Comparison of ENCODE assay signal across 8 mouse cellular contexts in the genomic region with DNA sequence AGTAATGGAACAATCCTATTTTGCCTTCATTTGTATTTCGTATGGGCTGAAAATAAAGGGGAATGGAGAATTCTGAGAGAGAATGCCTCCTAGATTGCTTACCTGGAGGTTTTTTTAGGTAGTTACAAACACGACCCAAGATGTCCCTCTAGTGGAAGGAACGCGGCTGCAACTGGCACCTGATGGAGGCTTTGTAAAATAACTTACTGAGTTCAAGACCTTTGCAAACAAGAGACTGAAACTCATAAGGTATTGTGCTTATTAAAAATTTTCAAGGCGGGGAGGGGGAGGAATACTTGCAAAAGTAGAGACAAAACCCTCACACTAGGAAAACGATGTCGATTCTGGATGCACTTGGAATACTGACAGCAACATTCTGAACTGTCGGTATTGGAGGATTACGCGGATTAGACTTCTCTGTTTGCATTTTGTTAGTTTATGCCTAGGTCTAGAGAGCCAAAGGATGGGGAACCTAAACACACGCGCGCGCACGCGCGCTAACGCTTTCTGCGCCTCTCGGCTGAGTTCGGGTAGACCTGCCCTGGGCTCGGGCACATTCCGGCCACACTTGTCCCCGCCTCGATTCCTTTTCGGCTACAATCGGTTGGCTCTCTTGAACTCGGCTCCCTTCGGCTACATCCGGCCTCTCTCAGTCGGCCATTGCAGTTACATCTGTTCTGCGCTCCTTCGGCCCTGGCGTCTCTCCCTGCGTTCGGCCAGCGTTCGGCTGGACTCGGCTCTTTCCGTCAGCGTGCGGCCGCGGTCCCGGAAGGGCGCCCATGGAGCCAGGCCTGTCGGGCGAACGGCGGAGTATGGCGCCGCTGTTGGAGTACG. TPM values are rescaled to one million over a fixed set of nuclear protein-coding genes. Genes with fewer than 3 reads are reported as not detected.
DNase-seq lines count a peak whose midpoint lies in the region; ATAC-seq lines count a peak whose summit lies in the region.

Gene Ercc4 (plus strand): TSS at position 529 of the 834 bp plus-strand sequence.

- peak; percentile 97 for ATAC-seq in megakaryocyte progenitor cell, adult 5-6 weeks (replicated peaks; ENCODE audit: poor library complexity)

- peak; percentile 98 for DNase-seq in adipocyte (ENCODE audit: low spot score)
- peak; percentile 97 for DNase-seq in embryo, embryonic 10 days (ENCODE audit: low spot score)
- DNase-seq in gastrocnemius, postnatal 10 days, result peak; percentile 98
- peak; percentile 97 for DNase-seq in induced T-regulatory cell, adult 2 months (ENCODE audit: low read depth)
- peak; percentile 91 to 96 for DNase-seq in left cerebral cortex, adult 9 months (ENCODE audit: low spot score in 2 of 2)
- DNase-seq in right cerebral cortex, postnatal 14 days, result peak; percentile 98
- DNase-seq in urinary bladder, postnatal 36 days (ENCODE audit: low spot score in 2 of 2), result peak; percentile 96 to 97

RNA-seq across cellular contexts. Expression of gene Ercc4, which starts in this region (rescaled TPM):
- 1 to 10 TPM; 7.0 to 8.4 TPM for total RNA-seq in gastrocnemius, postnatal 10 days (2021)
- 9.2 and 11.8 TPM in 2 replicates for total RNA-seq in megakaryocyte progenitor cell, adult 5-6 weeks (2015)
- total RNA-seq in megakaryocyte progenitor cell, adult 5-6 weeks (2017), result 8.7 and 12.9 TPM in 2 replicates

Comparison
In these comparisons a context has a peak if more than half of its experiments do, and no peak if none do; other contexts are left out.
1. Peak in every context shown above with its lines: DNase-seq and ATAC-seq.